ENCODE assay signal across 10 mouse cellular contexts in genomic region chr9:43000070-43000469, GRCm38 (mm10). TPM values are rescaled to one million over a fixed set of nuclear protein-coding genes. Genes with fewer than 3 reads are reported as not detected.
A peak's percentile ranks its signal among the peaks of the same experiment; 100 is the strongest.
DNase-seq lines count a peak whose midpoint lies in the region; ATAC-seq and TF ChIP-seq lines count a peak whose summit lies in the region.
"Had no signal": no experiment of that assay in that cellular context is flagged by ENCODE, and none has a peak within 500 bp of the region (broad histone marks: within the 10 kb centered on the region; RNA-seq: fewer than 3 reads in every experiment).

No protein-coding gene starts in this region.

- H3K4me3 ChIP-seq in midbrain, postnatal 0 days (ENCODE audit: low read depth, low read length) = no peak overlapping the region
- no peak overlapping the region for H3K4me3 ChIP-seq in midbrain, embryonic 15.5 days
- H3K4me3 ChIP-seq: neural tube, embryonic 12.5 days had no signal

- no peaks in the 10 kb centered on the region for H3K9me3 ChIP-seq in midbrain, postnatal 0 days (ENCODE audit: low read length)
- H3K9me3 ChIP-seq in midbrain, embryonic 15.5 days = no peaks in the 10 kb centered on the region
- H3K9me3 ChIP-seq: neural tube, embryonic 12.5 days had no signal

- peak; percentile 81 for TF ChIP-seq CTCF in midbrain, postnatal 0 days (IDR thresholded peaks at IDR 0.05)

- peak; percentile 66 to 82 for DNase-seq in heart, adult 18-20 months
- DNase-seq in heart, postnatal 25 days (ENCODE audit: low spot score) = no peak
- DNase-seq in midbrain, postnatal 0 days (ENCODE audit: low spot score) = peak; percentile 91
- peak; percentile 60 for DNase-seq in brain, embryonic 18.5 days (ENCODE audit: low read depth, low spot score)
- peak; percentile 21 to 24 for DNase-seq in kidney, postnatal 4 days
- DNase-seq in spleen, adult 12 weeks (ENCODE audit: low spot score) = no peak
- DNase-seq in neural tube, embryonic 10.5 days (ENCODE audit: extremely low spot score, low spot score) = no peak

- 94% methylated on average over 1 of the region's 1 CpGs for WGBS in midbrain, postnatal 0 days
- 96% methylated on average over 1 of the region's 1 CpGs for WGBS in midbrain, embryonic 15.5 days

- H3K27me3 ChIP-seq in midbrain, postnatal 0 days (ENCODE audit: insufficient read depth, low read length) = no peaks in the 10 kb centered on the region
- no peaks in the 10 kb centered on the region for H3K27me3 ChIP-seq in midbrain, embryonic 15.5 days (replicated peaks)
- H3K27me3 ChIP-seq: neural tube, embryonic 12.5 days had no signal

- intact Hi-C loops in heart, postnatal 25 days (cut with DNase I) = loop anchor here (1.0 to 10.0 kb wide), 3 partner anchors 107 to 285 kb away; partner anchors contain the start of genes Arhgef12 and Pou2f3

- H3K9ac ChIP-seq in midbrain, postnatal 0 days (replicated peaks; ENCODE audit: low read length, poor library complexity, severe bottlenecking) = no peak overlapping the region
- no peak overlapping the region for H3K9ac ChIP-seq in midbrain, embryonic 15.5 days
- H3K9ac ChIP-seq: neural tube, embryonic 12.5 days had no signal

- H3K4me2 ChIP-seq in midbrain, postnatal 0 days (ENCODE audit: low read depth, low read length, poor library complexity, severe bottlenecking) = no peak overlapping the region
- H3K4me2 ChIP-seq in midbrain, embryonic 15.5 days = no peak overlapping the region
- H3K4me2 ChIP-seq: neural tube, embryonic 12.5 days had no signal

- H3K27ac ChIP-seq in midbrain, postnatal 0 days (ENCODE audit: low read depth, low read length) = no peak overlapping the region
- H3K27ac ChIP-seq in midbrain, embryonic 15.5 days = no peak overlapping the region
- H3K27ac ChIP-seq: neural tube, embryonic 12.5 days had no signal

- no peak for ATAC-seq in midbrain, postnatal 0 days (ENCODE audit: low FRiP score)
- ATAC-seq in midbrain, embryonic 15.5 days (replicated peaks) = no peak

- H3K36me3 ChIP-seq in midbrain, postnatal 0 days (ENCODE audit: insufficient read depth, low read length) = peaks cover 74% of the 10 kb centered on the region
- H3K36me3 ChIP-seq in midbrain, embryonic 15.5 days (replicated peaks) = peaks cover 56% of the 10 kb centered on the region

- H3K4me1 ChIP-seq in midbrain, postnatal 0 days (ENCODE audit: insufficient read depth, low read length) = no peaks in the 10 kb centered on the region
- H3K4me1 ChIP-seq in midbrain, embryonic 15.5 days = no peaks in the 10 kb centered on the region
- H3K4me1 ChIP-seq: neural tube, embryonic 12.5 days had no signal

RNA-seq across cellular contexts. Expression of gene Grik4, which starts 55.8 kb away (rescaled TPM):
- total RNA-seq in heart, adult 18-20 months (2021) = under 1 TPM in 1 of 2 experiments, not detected in 1; 0.05 TPM
- under 1 TPM; 0.03 to 0.08 TPM for total RNA-seq in heart, postnatal 25 days (2021)
- total RNA-seq in midbrain, postnatal 0 days (2014; rRNA removed) = 14.8 and 17.2 TPM in 2 replicates
- polyA plus RNA-seq in midbrain, postnatal 0 days (2015; fragmentation: Nextera tagmentation; extraction: Ambion mirVana) = 9.5 and 9.7 TPM in 2 replicates
- 9.6 and 11.2 TPM in 2 replicates for polyA plus RNA-seq in midbrain, embryonic 15.5 days (2015; fragmentation: Nextera tagmentation; extraction: Ambion mirVana)
- total RNA-seq: hematopoietic stem cell, adult 5-6 weeks had no signal

Comparison
In these comparisons a context has a peak if more than half of its experiments do, and no peak if none do; other contexts are left out.
1. DNase-seq: peak in heart, adult 18-20 months (2 of 2), midbrain, postnatal 0 days (single experiment), brain, embryonic 18.5 days (single experiment) and kidney, postnatal 4 days (2 of 2); none in heart, postnatal 25 days (single experiment), spleen, adult 12 weeks (single experiment) and neural tube, embryonic 10.5 days (single experiment).
2. RNA of gene Grik4, which starts 55.8 kb away (total RNA-seq): 14.8 to 17.2 TPM in midbrain, postnatal 0 days; 0.03 to 0.08 TPM in heart, postnatal 25 days and 0.05 TPM in heart, adult 18-20 months; every median in the first group is over 10 times any median in the second.